Mouse (Mus musculus) natural killer cell, adult 2 months (primary cell): ENCODE results near the gene Psmc6.

ENCODE experiments used
- DNase-seq, 2 experiments: peaks; one replicate each; pipeline ENCODE4 v3.0.0; 2022; ENCODE audit warnings: low spot score in 2 of 2

Gene Psmc6

DNA sequence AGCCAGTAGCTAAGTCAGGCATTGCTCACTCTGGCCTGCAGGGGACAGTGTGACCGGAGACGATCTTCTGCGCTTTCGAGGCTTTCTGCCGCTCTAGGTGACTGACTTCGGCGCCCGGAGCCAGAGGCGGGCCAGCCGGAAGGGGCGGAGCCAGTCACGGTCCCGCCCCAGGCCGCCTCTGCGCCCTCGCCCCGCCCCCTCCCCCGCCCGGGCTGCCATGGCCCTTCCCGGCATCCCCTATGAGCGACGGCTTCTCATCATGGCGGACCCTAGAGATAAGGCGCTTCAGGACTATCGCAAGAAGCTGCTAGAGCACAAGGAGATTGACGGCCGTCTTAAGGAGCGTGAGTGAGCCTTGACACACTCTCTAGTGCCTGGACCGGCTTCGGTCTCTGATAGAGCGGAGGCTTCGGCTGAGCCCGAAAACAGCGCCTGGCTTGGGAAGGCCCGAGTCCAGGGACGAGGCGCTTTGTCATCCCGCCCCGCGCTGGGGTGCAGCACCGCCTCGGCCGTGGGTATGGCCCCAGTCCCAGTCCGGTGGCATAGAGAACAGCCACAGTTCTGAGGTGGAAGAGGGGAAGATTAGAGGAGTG lies at the start of gene Psmc6:
TSS of gene Psmc6 (plus strand) at position 200 of the 593 bp plus-strand sequence.
- DNase-seq: peak; percentile 87 to 92

DNA sequence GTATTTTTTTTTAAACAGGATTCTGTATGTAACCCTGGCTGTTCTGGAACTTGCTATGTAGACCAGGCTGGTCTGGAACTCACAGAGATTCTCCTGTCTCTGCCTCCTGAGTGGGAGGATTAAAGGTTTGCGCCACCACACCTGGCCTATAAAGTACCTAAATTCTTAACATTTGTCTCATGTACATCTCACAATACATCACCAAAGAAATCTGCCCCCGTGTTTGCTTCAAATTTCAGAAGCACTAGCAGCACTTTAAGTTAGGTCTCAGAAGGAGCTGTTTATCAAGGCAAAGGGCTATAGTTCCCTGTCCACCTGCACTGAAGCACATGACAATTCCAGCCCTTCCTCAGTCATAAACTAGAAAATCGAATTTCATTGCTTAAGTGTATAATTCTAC lies 47.5 kb upstream of the Psmc6 start:
- DNase-seq: no peak

DNA sequence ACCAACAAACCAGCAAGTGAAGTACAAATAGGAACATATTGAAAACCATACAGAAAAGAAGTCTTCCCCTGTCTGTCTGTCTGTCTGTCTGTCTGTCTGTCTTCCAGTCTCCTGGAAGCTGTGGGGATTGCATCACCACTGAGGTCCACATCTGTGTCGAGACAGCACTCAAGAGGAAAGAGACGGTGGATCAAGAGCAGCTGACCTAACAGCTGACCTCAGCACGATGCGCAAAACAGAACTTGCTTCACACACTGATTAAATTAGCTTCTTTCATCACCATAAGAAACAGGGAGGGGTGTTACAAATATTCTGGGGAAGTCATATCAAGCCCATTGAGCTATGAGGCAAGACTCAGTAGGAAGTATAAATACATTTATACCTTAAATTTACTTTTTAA lies 38.0 kb upstream of the Psmc6 start:
- no peak for DNase-seq

DNA sequence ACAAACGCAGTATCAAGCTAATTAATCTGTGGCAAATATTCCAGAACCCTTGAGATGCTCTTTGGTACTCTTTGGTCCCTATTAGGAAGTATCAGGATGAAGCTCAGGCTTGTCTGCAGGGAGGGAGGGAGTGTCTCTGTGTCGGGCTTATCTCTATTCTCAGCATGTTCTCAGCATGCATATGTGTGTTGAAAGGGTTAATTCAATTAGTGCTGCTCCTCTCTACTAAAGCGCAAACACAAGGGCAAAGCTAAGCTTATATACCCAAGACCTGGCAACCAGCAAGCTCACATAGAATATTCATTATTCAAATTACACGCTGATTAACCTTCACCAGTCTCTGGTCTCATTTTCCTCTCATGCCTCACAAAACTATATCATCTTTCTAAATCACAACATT lies 25.6 kb upstream of the Psmc6 start:
- no peak for DNase-seq

DNA sequence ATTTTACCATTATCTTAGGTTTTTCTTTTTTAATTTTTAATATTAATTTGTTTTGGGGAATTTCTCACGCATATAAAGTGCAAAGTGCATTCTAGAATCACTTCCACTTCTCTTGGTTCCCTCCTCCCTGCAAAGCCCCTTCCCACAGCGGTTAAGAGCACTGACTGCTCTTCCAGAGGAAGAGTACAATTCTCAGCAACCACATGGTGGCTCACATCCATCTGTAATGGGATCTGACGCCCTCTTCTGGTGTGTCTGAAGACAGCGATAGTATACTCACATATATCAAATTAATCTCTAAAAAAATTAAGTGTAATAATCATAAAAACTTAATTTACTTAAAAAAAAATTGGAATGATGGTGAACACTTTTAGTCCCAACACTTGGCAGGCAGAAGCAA lies 25.2 kb upstream of the Psmc6 start:
- DNase-seq: no peak

DNA sequence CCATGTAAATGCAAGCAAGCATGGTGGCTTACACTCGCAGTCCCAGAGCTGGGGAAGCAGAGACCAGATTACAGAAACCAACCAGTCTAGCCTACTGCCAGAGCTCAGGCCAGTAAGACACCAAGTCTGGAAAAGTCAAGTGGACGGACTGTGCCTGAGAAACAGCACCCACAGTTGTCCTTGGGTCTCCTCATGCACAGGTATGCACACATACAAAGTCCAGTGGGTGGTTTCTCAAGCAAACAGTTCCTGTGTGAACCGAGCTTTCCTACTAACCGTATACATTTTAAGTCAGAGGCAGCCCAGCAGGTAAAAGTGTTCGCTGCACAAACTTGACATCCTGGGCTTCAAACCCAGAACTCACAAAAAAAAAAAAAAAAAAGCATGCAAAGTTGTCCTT lies 23.7 kb upstream of the Psmc6 start:
- DNase-seq: no peak

DNA sequence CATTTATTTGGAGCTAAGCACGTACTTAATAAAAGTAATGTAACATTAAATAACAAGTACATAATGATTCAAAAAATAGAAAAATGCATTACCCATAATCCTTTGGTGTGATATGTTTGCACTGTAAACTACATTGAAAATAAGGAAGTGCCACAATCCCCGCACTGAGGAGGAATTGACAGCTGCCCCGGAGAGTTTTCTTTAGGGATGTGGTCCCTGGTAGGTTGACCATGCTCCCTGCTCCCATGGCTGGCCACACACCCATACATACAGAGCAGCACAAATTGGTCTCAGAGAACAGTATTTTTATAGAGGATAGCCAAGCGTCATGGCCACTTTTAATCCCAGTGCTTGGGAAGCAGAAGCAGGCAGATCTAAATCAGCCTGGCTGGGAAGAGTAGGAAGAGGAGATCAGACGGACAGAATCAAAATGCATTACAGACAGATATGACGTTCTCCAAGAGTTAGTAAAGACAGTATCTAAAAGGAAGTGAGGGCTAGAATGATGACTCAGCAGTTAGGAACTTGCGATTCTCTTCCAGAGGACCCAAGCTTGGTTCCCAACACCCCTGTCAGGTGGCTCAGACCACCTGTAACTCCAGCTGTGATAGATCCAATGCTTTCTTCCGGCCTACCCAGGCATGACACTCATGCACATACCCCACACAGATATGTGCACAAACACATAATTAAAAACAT lies 21.8 kb upstream of the Psmc6 start:
- no peak for DNase-seq

DNA sequence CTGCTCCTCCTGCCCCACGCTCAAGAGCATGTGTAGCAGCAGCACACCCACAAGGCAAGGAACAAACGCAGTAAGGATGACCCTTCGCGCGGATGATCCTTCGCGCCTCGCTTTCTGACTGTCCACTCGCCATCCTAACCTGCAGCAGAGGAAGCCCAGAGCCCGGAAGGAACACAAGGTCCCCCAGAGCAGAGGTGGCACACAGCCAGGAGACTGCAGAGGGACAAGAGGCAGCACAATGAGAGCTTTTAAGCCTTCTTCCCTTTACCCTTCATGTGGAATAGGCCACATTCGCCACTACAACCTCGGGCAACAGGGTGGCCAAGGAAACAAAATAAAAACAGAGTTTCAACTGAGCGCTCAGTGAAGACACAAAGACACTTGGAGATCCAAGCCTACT lies 19.9 kb upstream of the Psmc6 start:
- DNase-seq: no peak

DNA sequence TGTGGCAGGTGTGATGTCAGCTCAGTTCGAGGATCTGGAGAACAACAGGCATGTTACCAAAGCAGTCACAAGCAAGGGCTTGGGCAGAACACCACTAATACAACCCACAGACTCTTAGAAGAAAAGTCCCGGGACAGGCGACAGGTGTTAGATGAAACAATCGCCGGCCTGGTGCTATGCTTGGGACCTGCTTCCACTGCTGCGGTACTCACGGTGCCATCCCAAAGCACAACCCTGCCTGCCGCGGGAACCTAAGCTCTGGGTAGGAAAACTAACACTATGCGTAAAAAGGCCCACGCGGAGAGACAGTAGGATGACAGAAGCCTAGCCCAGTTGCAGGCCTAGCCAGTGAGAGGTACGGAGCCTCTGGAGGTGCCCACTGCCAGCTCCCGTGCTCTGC lies 19.5 kb upstream of the Psmc6 start:
- DNase-seq: no peak

DNA sequence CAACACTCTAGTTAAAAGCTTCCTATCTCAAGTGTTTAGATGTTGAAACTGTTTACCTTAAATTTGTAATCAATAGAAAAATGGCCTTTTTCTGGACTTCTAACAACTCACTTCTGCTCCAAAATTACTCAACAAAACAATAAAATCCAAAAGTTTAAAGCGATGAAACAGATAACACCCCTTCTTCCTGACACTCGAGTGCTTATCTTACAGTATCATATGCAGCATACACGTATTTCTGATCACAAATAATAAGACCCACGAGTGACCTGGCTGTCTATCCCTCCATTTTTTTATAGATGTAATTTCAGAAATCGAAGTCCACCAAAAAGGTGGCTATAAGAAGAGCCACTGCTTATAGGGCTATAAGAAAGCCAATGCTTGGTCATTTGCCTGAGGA lies 12.7 kb upstream of the Psmc6 start:
- no peak for DNase-seq

DNA sequence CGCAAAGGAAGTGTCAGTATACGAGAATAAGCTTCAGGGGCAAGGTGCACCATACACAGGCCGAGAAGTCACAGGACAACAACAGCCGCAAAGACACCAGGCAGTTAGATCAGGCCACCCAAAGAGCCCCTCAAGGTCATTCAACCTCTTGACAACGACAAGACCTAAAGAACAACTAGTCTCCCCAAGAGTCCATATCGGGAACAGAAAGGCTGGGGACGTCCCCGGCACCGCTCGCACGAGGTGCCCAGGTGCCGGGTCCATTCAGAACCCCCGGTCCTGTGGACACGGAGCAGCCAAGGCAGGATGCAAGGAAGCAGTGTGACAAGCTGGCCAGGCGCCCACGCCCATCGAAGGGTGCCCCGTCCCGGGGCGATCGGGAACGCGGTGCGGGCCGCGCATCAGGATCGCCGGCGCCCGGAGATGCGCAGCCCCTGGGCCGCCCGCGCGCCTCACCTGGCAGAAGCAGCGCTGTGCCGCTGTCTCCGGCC lies 11.6 kb upstream of the Psmc6 start:
- peak; percentile 3 to 5 for DNase-seq

DNA sequence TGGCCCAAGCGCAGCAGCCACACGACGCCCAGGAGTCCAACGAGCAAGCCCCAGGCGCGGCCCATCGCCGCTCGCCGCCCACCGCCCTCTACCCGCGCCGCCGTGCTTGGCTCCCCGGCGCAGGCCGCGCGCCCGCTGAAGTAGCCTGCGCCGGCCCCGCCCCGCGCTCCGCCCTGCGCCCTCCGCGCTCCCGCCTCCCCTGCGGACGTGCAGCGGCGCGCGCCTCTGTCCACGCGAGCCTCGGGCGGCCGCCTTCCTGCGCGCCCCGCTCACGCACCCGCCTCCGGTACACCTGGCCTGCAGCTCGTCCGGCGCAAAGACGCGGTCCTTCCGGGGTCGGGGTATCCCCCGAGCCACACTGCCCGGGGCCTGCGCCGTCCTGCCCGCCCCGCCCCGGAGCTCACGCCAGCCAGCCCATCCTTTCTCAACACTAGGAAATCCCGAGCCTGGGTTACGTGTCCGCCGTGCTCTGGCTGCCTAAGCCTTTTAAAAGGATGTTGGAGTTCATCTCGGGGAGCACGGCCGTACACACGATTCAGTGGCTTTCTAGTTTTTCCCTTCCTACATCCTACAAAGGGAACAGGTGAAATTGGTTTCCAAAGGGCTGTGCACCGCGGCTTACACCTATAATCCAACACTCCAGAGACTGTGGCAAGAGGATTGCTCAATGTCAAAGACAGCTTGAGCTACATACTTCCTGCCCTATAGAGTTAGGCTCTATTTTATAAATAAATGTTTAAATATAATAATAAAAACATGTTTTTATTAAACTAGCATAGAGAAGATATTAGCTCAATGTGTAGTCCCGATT lies 11.0 kb upstream of the Psmc6 start, which contains the start of gene Ero1l:
TSS of gene Ero1l (minus strand) at position 346 of the 811 bp plus-strand sequence.
- peak; percentile 60 to 70 for DNase-seq

DNA sequence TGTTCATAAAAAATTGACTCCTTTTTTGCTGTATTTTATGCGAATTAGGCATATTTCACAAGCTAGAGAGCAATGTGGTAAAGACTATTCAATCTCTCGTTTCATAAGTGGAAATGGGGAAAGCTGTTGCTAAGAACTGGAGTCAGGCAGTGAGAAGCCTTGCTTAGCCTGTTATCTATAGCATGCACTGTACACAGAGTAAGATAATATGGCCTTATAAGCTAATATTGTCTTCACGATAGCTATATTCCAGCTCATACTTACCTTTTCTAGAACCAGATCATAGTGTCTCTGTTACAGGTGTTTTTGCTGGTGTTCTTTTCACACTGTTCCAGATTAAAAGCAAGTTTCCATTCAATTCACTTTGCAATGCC lies 10.4 kb upstream of the Psmc6 start:
- DNase-seq: no peak

DNA sequence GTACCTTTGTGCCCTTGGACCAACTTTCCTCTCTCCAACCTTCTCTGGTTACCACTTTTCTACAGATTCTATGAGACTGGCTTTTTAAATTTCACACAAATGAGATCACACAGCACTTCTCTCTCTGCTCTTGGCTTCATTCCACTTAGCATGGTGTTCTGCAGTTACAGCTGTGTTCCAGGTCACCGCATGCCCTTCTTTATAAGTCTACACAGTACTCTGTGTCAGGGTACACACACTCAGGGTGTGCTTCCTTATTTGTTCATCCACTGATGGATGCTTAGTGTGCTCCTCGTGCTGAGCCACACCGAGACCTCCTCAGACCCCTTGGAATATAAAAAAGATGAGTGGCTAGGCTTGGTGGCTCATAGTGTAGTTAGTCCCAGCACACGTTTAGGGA lies 9.5 kb upstream of the Psmc6 start:
- DNase-seq: no peak

DNA sequence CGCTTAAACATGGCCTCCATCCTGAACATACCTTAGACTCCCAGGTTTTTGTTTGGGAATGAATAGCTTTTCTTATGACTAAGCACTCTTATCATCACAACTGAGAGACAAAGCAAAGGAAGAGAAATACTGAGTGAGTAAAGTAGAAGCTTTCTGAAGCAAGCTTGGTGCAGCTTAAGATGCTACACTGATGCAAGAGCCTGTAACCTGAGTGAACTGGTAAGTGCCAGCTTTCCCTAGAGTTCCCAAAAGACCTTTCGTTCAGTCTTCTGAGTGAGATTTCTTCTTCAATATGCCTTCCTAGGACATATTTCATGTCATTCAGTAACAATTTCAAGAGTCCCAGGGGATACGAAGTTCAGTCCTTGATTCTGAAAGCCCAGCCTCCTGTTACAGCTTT lies 8.5 kb upstream of the Psmc6 start:
- DNase-seq: no peak

DNA sequence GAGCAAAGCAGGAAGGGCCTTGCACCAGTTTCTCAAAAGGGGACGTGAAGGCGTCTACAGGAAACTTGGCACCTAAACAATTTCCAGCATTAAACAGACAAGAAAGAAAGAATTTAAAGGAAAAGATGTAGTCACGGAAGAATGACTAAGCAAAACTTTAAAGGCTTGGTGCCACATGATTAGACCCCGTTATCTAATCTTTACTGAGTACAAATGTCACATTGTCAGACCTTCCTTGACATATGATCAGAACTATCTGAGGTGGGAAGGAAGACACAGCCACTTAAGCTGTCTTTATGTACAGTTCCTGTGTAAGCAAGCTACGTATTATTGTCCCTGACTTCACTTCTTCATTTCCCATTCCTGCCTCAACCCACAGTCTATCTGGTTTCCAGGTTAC lies 8.0 kb upstream of the Psmc6 start:
- DNase-seq: no peak

DNA sequence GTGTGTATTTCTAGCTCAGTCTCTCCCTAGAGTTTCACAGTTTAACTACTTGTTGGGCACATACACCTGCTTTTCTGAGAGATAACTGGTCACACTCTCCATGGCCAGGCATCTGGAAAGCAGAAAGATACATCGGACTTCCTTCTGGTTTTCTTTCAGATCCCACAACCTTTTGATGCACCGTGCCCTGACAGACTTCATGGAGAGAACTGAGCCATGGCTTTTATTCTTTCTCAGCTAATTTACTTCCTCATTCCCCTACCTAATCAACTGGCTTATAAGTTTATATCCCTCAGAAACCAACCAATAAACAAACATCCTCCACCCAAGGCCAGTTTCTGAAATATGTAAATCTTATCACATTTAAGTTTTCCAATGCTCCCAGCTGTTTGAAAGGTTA lies 7.1 kb upstream of the Psmc6 start:
- DNase-seq: no peak

DNA sequence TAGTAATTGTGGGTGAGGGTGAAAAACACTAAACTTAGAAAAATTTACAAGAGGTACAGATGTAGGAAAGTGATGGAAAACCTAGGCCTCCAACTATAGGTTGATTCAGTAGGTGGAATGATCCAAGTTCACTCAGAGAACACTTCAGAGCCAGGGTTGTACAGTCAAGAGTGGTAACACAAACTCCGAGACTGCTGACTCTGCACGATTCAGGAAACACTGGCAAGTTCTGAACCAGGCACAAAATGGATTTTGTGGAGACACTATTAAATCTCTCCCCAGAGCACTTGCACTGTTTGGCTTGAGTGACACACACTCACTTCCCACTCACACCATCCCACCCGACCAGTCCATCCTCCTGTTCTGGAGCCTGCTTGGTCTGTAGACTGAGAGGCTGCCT lies 6.3 kb upstream of the Psmc6 start:
- no peak for DNase-seq

DNA sequence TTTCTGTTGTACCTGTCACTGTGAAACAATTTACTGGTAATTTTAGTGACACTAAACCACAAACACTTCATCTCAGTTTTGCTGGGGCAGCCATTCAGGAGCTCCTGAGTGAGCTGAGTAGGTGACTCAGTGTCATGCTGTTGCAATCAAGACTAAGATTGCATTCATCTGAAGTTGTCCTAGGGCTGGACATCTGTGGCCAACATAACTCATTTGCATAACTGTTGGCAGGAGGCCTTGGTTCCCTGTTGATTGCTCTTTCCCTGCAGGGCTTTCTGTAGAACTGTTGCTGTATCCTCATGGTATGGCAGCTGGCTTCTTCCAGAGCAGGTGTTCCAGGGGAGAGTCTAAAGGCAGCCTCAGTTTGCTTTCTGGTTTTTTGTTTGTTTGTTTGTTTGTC lies 4.1 kb upstream of the Psmc6 start:
- DNase-seq: peak in 1 of 2 experiments; percentile 5

DNA sequence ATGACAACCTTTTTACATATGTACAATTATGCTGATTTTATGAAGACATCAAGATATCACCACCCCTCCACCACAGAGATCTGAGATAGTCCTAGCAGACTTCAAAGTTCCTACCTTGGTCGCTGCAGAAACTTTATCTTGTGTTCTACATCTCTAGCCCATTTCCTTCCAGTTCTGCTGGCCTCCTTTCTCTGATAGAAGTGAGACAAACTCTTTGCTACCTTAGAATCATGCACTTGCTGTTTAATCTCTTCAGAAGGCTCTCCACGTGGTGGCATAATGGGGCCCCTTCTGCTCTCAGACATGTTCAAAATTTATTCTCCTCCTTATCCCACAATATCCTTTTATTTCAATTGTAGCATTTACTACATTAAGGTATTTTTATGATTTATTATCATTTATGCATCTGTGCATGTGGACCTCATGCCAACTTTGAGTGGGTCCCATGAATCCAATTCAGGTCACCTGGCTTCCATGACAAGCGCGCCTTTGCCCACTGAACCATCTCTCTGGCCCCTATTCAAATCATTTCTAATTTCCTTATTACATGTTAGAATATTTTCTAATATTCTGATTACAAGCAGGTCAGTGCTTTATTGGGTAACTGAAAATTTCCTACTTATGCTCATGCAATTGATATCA lies 1.4 kb upstream of the Psmc6 start:
- DNase-seq: no peak

DNA sequence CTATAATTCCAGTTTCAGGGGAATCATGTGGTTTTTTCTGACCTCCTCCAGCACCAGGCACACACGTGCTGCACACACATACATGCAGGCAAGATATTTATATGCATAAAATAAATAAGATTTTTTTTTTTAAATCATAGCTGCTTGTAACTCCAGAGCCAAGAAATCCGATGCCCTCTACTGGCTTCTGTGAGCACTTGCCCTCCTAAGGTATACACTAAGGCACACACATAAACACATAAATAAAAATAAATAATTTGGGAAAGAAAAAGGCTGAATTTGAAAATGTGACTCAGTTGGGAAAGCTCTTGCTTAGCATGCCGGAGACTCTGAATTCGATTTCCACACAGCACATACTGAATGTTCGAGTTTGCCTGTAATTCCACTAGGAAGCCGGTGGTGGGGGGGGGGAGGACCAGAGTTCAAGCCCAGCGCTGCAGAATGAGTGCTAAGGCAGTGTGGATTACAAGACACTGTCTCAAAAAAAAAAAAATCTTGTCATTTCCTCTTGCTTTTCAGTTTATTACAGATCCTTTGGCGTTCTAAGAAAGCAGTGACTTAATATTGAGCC lies 485 bp upstream of the Psmc6 start:
- DNase-seq: peak in 1 of 2 experiments; percentile 9
